Mouse (Mus musculus) inflammation-experienced regulatory T-cells (primary cell): ENCODE results near the gene Serf1. TPM values are rescaled to one million over a fixed set of nuclear protein-coding genes. Genes with fewer than 3 reads are reported as not detected.

Source experiments
- polyA plus RNA-seq, 2 experiments: library from polyadenylated mRNA; unstranded; fragments of 100-300 nt; shearing (Covaris generic); gene quantifications; one replicate each; pipeline ENCODE4 v1.2.1; 2017

Gene Serf1
- polyA plus RNA-seq: 1 to 10 TPM; 4.4 to 4.7 TPM

DNA sequence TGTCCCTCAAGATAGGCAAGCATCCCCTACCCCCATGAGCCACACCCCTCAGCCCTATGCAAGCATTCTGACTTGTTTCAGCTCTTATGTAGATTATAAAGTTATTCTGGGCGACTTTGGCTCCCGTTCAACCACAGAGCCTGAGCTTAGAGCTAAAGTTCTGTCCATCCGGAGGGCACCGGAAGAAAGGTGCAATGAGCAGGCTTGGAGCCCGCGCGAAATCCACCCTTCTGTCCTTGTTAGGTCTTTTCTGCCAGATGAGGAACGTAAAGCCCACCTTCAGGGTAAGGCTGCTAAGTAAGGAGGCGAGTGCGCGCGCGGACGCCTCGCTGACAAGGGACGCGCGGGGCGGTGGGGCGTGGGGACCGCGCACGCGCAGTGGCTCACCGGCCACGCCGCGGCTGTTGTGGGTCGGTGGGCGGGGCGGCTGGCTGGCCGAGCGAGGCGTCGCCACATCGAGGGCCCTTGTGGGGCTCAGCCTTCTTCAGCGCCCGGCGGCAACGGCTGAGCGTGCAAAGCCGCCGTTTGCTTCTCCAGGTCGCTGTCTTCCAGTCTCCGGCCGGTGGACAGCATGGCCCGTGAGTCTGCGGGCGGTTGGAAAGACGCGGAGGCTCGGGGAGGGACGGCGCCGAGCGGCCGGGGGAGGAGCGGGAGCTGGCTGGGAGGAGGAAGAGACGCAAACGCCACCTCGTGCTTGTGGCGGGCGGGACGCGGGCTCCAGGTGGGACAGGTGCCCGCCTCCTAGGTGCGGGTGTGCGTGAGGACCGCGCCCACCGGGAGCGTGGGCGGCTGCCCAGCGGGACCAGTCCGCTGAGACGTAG, at the start of gene Serf1:
Serf1 (plus strand) TSS at position 361 of the 821 bp plus-strand sequence.

DNA sequence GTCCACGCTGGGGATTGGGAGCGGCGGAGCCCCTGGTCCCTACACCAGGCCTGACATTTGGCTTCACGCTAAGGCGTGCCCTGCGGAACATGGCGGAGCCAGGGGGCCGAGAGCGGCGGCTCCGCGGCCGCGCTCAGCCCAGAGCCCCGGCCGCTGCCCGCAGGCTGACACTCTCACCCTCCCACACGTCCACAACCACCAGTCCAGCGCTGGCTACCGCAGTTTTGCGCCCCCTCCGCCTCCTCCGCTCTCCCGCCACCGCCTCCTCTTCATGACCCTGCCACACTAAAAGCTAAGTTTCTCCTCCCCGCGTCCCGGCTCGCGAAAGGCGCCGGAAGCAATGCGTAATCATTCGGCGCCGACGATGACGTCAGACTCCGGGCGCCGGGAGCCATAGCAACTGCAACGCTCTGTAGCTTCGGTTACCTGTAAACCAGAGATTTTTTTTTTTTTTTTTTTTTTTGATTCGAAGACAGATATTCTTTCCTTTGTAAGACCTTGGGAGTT, 4.0 kb upstream of the Serf1 start, which contains the start of gene Bdp1:
Bdp1 (minus strand) TSS at position 323 of the 507 bp plus-strand sequence.

DNA sequence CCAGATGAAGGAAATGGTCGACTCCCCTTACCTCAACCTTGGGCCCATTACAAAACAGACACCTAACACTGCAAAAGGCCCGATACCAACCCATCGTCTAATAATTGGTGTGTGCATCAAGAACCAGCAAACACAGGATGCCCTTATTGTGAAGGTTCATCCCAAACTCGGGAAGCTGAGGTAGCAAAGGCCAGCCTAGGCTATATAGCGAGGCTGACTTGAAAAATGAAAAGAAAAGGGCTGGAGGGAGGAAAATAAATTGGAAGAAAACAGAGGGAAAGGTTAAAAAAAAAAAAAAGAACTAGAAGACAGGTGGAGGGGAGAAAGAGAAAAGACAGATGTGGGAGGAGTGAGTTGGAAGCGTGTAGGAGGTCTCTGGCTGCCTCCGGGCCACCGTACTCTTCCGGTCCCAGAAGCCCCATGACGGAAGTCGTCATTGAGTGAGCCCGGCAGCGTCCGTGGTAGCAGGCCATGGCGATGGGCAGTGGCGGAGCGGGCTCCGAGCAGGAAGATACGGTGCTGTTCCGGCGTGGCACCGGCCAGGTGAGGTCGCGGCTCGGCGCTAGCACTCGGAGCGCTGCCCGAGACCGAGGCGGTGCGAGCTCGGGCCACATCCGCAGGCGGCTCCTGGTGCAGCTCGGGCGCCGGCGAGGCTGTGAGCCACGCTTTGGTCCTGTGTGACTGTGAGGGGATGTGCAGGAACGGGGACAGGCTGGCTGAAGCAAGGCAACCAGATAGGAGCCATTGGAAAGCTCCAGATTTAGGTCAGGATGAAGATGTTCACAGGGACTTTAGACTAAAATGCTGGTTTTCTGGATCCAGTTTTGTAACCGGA, 16.8 kb downstream of the Serf1 start, which contains the start of gene Smn1:
Smn1 (plus strand) TSS at position 430 of the 835 bp plus-strand sequence.

Other genes starting within 250 kb of the Serf1 start
- not detected for gene Cartpt, start 206.9 kb upstream of the Serf1 start, polyA plus RNA-seq
- 10 to 100 TPM in 1 of 2 experiments, 1 to 10 TPM in 1; 9.1 to 12.0 TPM for gene Mccc2, start 92.4 kb upstream of the Serf1 start, polyA plus RNA-seq
- 10 to 100 TPM; 60.0 to 61.3 TPM for gene Bdp1, start 3.9 kb upstream of the Serf1 start, polyA plus RNA-seq
- 10 to 100 TPM; 36.9 to 53.7 TPM for gene Smn1, start 16.8 kb downstream of the Serf1 start, polyA plus RNA-seq
- 10 to 100 TPM in 1 of 2 experiments, 1 to 10 TPM in 1; 8.8 to 12.2 TPM for gene Naip2, start 94.1 kb downstream of the Serf1 start, polyA plus RNA-seq
- 10 to 100 TPM in 1 of 2 experiments, 1 to 10 TPM in 1; 5.6 to 18.4 TPM for gene Naip5, start 138.3 kb downstream of the Serf1 start, polyA plus RNA-seq
- gene Naip6, start 209.7 kb downstream of the Serf1 start, polyA plus RNA-seq: 1 to 10 TPM; 2.1 to 3.6 TPM